Mouse (Mus musculus) embryonic fibroblast, embryonic 13.5 days (primary cell): ENCODE data around the gene Pipox.

Source experiments
- CTCF ChIP-seq: IDR thresholded peaks from 2 replicates; pipeline ENCODE4 v1.5.1; 2011; ENCODE audit warnings: mild to moderate bottlenecking, control low read depth, low read length, moderate library complexity, borderline replicate concordance; ENCODE audit not compliant: insufficient read depth
- POLR2A ChIP-seq: IDR thresholded peaks from 2 replicates; pipeline ENCODE4 v1.6.1; 2011; ENCODE audit warnings: low read depth, mild to moderate bottlenecking, control low read depth, low read length, moderate library complexity

GRCm38 (mm10) chr11:77917166-77917565 lies 23.3 kb upstream of the Pipox start:
- TF ChIP-seq CTCF: no peak
- no peak for TF ChIP-seq POLR2A
